In the genomic region with DNA sequence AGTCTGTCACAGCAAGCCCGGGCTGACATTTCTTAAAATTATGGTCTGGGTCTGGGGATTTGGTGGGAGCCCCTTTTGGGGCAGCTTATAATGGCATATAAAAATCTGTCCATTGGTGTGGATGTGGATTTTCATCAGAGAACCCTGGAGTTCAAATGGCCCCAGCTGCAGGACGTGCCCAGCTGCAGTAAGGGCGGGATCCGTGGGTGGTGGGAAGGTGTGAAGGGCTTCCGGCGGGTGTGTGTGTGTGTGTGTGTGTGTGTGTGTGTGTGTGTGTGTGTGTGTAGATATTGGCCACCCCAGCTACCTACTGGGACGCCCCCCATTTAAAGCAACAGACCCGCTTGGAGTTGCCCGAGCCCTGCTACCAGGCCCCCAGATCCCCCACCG, we compare ENCODE assay signal across 8 mouse cellular contexts. TPM values are rescaled to one million over a fixed set of nuclear protein-coding genes. Genes with fewer than 3 reads are reported as not detected.
DNase-seq lines count a peak whose midpoint lies in the region; ATAC-seq lines count a peak whose summit lies in the region.

No protein-coding gene starts in this region.

- no peaks in the 10 kb centered on the region for H3K27me3 ChIP-seq in embryonic facial prominence, embryonic 13.5 days
- H3K27me3 ChIP-seq in limb, embryonic 10.5 days (ENCODE audit: low read depth, poor library complexity, severe bottlenecking) = no peaks in the 10 kb centered on the region
- no peaks in the 10 kb centered on the region for H3K27me3 ChIP-seq in neural tube, embryonic 13.5 days

- 0 out of 2 replicates have a peak, but pooled peaks cover 4% of the 10 kb centered on the region for H3K36me3 ChIP-seq in embryonic facial prominence, embryonic 13.5 days
- 0 out of 2 replicates have a peak, but pooled peaks cover 1% of the 10 kb centered on the region for H3K36me3 ChIP-seq in limb, embryonic 10.5 days
- no peaks in the 10 kb centered on the region for H3K36me3 ChIP-seq in neural tube, embryonic 13.5 days

- H3K9me3 ChIP-seq in embryonic facial prominence, embryonic 13.5 days = no peaks in the 10 kb centered on the region
- no peaks in the 10 kb centered on the region for H3K9me3 ChIP-seq in limb, embryonic 10.5 days (replicated peaks)
- H3K9me3 ChIP-seq in neural tube, embryonic 13.5 days = no peaks in the 10 kb centered on the region

- H3K27ac ChIP-seq in embryonic facial prominence, embryonic 13.5 days = peak overlapping the region; percentile 99
- H3K27ac ChIP-seq in limb, embryonic 10.5 days = peak overlapping the region; percentile 99
- peak overlapping the region; percentile 96 for H3K27ac ChIP-seq in neural tube, embryonic 13.5 days (replicated peaks)

- H3K4me1 ChIP-seq in embryonic facial prominence, embryonic 13.5 days = peaks cover 27% of the 10 kb centered on the region
- peaks cover 57% of the 10 kb centered on the region for H3K4me1 ChIP-seq in limb, embryonic 10.5 days
- H3K4me1 ChIP-seq in neural tube, embryonic 13.5 days (replicated peaks) = peaks cover 67% of the 10 kb centered on the region

- ATAC-seq in embryonic facial prominence, embryonic 13.5 days (ENCODE audit: insufficient number of reproducible peaks, insufficient read depth, low FRiP score, low TSS enrichment, low read depth) = no peak
- peak; percentile 3; the same call in 1 of the 2 replicates for ATAC-seq in neural tube, embryonic 13.5 days (ENCODE audit: low read depth)

- 0% methylated on average over 7 of the region's 10 CpGs for WGBS in embryonic facial prominence, embryonic 13.5 days
- WGBS in limb, embryonic 10.5 days = 1% methylated on average over 10 of the region's 10 CpGs
- WGBS in neural tube, embryonic 13.5 days = under 1% methylated on average over 10 of the region's 10 CpGs

- peak overlapping the region; percentile 76 for H3K9ac ChIP-seq in embryonic facial prominence, embryonic 13.5 days
- peak overlapping the region; percentile 80 for H3K9ac ChIP-seq in neural tube, embryonic 13.5 days

- peak overlapping the region; percentile 96 for H3K4me3 ChIP-seq in embryonic facial prominence, embryonic 13.5 days
- peak overlapping the region; percentile 79 for H3K4me3 ChIP-seq in limb, embryonic 10.5 days
- H3K4me3 ChIP-seq in neural tube, embryonic 13.5 days = peak overlapping the region; percentile 63

- peak overlapping the region; percentile 84 for H3K4me2 ChIP-seq in embryonic facial prominence, embryonic 13.5 days
- peak overlapping the region; percentile 97 for H3K4me2 ChIP-seq in neural tube, embryonic 13.5 days

- peak; percentile 28 to 36 for DNase-seq in left cerebral cortex, adult 8-10 months (ENCODE audit: low spot score in 2 of 2)
- DNase-seq in left cerebral cortex, adult 9 months (ENCODE audit: low spot score in 2 of 2) = no peak
- DNase-seq in limb, embryonic 10.5 days (ENCODE audit: low spot score) = no peak
- DNase-seq in frontal cortex, postnatal 25 days (ENCODE audit: low spot score in 2 of 2) = no peak
- DNase-seq in cerebellum, adult 9-11 months = no peak
- no peak for DNase-seq in layer of hippocampus, adult 18-20 months (ENCODE audit: low spot score in 2 of 2)

RNA-seq across cellular contexts. Expression of gene Id2, which starts 1.2 kb away (rescaled TPM):
- total RNA-seq in left cerebral cortex, adult 8-10 months (2022) = 100 to 1,000 TPM; 131 to 145 (median 138) TPM
- polyA plus RNA-seq in embryonic facial prominence, embryonic 13.5 days (2015; fragmentation: Nextera tagmentation; extraction: Ambion mirVana) = 494 and 543 TPM in 2 replicates
- 273 and 313 TPM in 2 replicates for polyA plus RNA-seq in limb, embryonic 10.5 days (2016; fragmentation: Nextera tagmentation; extraction: Ambion mirVana)
- 254 and 258 TPM in 2 replicates for polyA plus RNA-seq in neural tube, embryonic 13.5 days (2015; fragmentation: Nextera tagmentation; extraction: Ambion mirVana)
- 10 to 100 TPM; 84.9 to 98.6 TPM for total RNA-seq in layer of hippocampus, adult 18-20 months (2021)

Comparison
In these comparisons a context has a peak if more than half of its experiments do, and no peak if none do; other contexts are left out.
1. DNase-seq: peak in left cerebral cortex, adult 8-10 months (2 of 2); none in left cerebral cortex, adult 9 months (0 of 2), limb, embryonic 10.5 days (single experiment), frontal cortex, postnatal 25 days (0 of 2), cerebellum, adult 9-11 months (single experiment) and layer of hippocampus, adult 18-20 months (0 of 2).
2. Peak in every context shown above with its lines, with median percentiles within 50 percentile points of each other: H3K27ac ChIP-seq and H3K4me3 ChIP-seq.